Mouse (Mus musculus) lung, adult 18-20 months (tissue): ENCODE results near the gene Cdip1.
A peak's percentile ranks its signal among the peaks of the same experiment; 100 is the strongest.
"Not testable (repeated sequence)": the region's sequence is repeated elsewhere in the genome, so short reads cannot be mapped to it uniquely, and the experiment has no call there.

Source experiments
- DNase-seq, 2 experiments: peaks; one replicate each; pipeline ENCODE4 v3.0.0; 2022; ENCODE audit warnings: mixed read lengths in 2 of 2

Cdip1 gene

DNA sequence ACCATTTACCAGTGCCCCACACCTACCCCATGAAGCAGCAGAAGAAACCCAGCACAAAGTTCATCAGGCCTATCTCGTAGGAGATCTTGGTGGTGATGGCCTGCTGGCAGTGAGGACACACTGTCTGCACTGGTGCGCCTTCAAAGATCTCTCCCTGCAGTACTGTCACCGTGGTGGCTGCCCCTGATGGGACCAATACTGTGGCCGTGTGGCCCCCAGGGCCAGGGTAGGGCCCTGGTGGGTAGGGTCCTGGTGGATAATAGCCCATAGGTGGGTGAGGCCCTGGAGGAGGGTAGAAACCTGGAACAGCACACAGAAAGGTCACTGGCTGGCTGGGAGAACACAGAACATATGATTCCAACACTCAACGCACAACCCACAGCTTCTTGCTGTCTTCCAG is 21.4 kb downstream of the Cdip1 start:
- no peak for DNase-seq

DNA sequence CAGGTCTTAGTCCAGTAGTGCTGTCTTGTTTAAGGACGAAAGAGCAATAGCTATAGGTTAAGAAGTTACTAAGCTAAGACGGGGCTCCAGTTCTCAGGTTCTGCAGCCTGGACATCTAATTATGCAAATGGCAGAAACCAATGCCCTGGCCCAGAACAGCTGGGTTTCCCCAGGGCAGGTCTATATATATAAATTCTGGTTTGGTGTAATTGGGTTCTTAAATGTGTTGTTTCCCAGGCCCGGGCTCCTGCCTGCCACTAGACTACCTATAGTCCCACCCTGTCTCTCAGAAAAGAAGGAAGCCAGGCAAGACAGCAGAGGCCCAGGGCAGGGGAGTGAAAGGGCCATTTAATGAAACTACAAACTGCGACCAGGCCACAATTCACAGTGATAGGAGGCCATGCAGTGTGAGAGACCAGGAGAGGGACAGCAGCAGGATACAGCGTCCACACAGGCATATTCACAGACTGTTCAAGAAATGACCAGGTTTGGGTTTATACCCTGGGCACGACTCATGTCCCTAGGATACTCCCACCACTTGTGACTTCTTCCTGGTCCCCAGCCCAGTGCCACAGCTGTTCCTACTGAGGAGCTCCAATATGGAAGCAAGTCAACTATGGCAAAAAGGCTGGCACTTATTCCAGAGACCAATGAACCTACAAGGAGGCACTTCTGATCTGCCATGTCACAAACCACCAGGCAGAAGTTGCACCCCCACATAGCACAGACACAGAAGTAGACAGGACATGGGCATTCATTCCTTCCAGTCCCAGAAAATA is 22.9 kb downstream of the Cdip1 start:
- DNase-seq: no peak

DNA sequence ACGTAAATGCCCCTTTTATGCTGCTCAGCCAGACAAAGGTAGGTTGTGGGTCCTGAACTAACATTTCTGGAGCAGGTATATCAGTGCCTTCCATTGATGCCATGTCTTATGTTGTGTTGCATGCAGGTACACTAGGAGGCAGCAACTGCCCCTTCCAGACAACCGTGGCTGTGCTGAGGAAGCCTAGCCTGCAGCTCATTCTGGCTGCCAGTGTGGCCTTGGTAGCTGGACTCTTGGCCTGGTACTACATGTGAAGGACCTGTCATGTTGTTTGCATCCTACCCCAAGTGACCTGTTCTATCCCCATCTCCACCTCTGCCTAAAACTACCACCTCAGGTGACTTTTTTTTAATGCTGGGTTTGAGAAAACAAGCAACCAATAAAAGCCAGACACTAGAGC is 24.2 kb downstream of the Cdip1 start:
- no peak for DNase-seq

DNA sequence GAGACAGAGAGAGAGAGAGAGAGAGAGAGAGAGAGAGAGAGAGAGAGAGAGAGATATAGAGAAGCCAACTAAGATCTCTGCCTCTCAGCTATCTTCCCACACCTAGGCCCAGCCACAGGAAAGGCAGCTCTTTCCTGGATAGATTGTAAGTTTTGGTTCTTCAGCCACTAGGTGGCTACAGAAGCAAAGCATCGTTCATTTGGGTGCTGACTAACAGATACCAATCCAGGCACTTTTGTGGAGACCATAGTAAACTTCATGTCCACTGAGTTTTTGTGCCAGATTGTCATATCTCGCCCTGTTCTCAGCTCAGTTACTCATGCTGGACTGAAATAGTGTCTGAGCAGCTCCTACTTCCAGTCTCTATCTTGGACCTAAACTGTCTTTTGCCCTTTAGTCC is 26.8 kb downstream of the Cdip1 start:
- peak in 1 of 2 experiments; percentile 44 for DNase-seq

DNA sequence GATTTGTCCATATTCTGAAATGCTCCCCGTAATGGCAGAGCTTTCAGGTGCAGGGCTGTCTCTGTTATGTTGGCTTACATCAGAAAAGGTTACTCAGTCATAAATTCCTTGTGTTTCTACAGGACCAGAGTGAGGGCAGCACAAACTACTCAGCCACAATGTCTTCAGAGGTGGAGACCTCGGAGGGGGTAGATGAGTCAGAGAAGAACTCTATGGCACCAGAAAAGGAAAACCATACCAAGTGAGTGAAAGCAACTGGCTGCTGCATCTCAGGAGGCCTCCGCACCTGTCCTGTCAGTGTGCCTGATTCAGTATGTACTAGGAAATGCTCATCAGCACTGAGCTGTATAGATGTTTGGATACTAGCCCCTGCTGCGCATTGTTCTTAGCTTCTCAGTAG is 27.7 kb downstream of the Cdip1 start:
- no peak for DNase-seq

DNA sequence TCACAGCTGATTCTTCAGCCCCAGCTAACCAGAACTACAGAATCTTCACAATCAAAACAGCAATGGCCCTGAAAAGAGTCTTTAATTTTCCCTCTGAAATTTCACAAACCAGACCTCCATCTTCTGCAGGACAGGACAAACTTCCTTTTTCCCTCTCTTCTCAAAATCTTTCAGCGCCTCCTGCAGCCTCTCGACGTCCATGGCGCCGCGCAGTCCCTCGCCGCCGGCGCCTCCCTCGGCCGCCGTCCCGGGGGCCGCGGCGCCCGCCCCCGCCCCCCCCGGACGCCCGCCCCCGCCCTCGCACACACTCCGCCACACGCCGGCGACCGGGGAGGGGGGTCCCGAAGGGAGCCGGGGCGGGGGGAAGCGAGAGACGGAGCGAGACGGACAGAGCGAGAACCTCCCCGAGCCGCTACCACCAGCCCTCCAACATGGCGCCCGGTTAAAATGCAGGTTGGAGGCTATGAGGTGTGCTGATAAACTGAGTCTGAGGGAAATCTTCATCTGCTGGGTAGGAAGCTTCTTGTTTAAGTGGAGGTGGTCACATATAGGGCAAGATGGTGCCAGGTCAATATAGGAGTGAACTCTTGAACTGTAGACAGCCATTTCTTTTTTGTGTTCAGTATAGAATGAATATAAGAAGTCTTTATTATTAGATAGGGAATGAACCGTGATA is 33.3 kb downstream of the Cdip1 start:
- not testable (repeated sequence) for DNase-seq

DNA sequence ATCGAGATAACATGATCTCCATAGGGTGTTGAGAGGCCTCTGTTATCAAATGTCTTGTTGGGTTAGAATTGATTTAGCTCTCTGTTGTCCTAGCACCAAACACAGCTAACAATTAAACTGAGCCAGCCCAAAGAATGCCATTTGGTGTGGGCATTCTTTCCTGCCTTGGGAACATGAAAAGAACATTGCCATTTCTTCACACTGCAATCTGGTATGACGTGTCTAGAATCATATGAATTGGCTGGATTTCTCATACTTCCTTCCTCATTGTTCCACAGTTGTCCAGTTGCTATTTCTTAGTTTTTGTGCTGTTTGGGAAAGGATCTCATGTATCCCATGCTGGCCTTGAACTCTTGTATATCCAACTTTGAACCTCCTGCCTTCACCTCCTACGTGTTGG is 36.0 kb downstream of the Cdip1 start:
- no peak for DNase-seq

DNA sequence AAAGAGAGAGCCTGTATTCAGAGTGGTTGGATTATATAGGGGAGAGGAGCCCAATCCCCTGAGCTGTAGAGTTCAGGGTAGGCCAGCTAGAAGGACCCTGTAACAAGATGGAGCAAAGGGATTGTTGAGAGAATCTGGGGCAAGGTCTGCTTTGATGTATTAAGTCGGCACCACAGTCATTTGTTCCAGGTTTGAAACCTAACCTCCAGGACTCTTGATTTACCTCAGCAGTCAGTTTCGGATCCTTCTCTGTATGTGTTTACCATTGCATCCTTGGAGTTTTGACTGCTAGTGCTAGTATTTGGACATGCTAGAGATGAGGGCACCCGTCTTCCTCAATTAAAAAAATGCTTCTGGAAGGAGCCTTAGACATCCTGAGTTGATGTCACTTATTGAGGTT is 37.9 kb downstream of the Cdip1 start:
- DNase-seq: no peak

DNA sequence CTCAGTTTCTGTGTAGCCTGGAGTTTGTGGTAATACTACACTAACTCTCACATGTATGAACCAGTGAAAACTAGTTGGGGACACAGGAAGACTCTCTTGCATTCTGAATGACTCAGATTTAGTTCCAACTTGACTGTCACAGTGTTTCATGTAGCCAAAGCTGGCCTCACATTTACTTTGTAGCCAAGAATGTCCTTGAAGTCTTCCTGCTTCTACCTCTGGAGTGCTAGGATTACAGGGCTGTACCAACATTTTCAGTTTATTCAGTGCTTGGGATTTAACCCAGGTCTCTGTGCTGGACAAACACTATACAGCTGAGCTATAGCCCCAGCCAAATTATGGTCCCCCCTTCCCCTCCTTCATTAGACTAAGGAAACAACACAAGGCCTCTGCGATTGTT is 47.9 kb downstream of the Cdip1 start:
- DNase-seq: peak in 1 of 2 experiments; percentile 38

DNA sequence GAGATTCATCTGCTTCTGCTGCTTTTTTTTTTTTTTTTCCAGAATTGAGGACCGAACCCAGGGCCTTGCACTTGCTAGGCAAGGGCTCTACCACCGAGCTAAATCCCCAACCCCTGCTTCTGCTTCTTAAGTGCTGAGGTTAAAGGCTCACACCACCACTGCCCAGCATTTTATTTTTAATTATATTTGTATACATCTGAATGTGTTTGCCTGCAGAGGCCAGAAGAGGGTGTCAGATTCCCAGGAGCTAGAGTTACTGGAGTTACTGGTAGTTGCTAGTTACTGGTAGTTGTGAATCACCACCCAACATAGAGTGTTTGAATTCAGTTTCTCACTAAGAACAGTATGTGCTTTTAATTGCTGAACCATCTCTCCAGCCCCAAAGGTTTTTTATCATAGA is 50.1 kb downstream of the Cdip1 start:
- DNase-seq: peak in 1 of 2 experiments; percentile 33

DNA sequence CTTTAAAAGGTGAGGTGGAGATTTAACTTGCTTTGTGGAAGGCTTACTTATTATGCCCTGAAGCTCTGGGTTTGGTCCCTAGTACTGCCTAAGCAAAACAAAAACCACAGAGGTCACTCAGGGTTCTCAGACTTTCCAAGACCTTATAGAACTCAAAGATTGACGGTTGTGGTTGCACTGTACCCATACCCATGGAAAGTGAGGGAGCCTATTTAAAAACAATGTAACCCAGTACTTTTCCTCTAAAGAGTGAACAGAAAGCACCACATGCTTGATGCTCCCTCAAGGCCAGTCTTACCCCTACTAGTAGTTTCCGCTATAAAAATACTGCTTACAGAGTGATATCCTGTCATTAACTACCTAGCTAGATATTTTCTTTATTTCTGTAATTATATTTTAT is 53.8 kb downstream of the Cdip1 start:
- DNase-seq: no peak

DNA sequence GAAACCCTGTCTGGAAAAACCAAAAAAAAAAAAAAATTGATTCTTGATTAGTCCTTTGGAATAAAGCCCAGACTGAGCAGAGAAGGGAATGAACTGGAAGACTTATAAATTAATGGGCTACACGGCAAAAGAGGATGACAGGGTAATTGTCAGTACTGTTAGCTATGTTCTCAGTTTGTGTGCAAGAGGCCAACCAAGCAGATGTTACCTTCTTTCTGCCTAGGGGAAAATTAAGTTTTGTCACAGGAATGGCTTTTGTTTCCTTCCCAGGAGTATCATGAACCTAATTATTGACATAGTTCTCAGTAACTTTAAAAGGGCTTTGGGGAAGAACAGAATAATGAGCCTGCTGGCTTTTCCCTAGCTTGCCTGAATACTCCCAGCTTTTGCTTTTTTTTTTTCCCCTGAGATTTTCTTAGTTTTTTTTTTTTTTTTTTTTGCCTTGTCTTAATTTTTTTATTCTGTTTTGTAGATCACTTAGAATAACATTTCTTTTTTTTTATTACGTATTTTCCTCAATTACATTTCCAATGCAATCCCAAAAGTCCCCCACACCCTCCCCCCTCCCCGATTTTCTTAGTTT is 59.2 kb downstream of the Cdip1 start:
- DNase-seq: no peak

DNA sequence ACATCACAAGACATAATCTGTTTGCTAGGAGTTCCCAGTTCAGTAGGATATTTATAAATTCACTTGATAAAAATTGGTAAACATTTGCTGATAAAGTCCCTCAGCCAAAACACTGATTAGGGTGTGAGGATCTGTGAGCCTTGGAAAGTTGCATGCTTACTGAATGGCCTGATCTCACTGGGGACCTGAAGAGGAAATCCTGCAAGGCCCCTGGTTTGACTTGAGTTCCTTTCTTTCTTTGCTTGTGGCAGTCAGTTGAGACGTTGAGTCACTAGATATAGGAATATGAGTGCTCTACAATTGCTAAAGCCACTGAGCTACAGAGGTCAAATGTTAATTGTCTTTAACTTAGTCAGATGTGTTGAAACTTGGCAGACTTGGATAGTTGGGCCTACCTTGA is 62.1 kb downstream of the Cdip1 start:
- no peak for DNase-seq

DNA sequence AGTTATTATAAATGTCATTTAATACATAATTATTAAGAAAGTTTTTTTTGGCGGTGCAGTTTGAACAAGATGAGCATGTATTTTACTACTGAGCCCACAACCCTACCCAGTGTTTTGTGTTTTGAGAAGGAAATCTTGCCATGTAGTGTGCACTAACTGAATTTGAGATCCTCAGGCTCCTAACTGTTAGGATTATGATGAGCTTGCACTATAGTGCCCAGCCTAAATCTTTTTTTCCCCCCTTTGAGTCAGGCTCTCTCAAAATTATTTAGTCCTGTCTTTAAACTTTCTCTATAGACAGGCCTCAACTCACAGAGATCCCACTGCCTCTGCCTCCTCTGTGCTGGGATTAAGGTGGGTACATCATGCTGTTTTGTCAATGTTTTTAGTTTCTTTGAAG is 62.6 kb downstream of the Cdip1 start:
- DNase-seq: no peak

DNA sequence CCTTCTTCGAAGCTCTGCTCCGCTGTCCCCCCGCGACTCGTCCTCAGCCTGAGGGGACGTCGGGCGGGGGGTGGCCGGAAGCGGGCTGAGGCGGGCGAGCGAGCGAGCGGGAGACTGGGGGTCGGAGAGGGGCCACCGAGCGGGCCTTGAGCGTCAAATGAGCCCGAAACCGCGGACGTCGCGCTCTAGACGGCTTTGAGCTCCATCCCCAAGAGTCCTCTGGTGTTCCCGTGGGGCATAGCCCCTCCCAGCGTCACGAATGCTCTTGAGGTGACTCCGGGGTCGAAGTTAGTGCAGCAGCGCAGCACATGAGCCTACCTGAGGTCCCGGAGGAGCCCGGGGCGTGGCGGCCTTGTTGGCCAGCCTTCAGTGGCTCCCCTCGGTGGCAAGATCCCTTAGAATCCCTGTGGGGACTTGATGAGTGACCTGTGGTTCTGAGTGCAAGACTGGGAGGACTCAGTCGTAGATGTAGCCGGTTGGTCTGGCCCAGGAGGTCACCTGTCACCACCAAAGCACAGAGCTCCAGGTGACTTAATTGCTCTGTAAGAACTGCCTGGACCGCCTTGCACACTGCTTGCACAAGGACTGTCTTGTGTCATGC is 63.5 kb downstream of the Cdip1 start:
- peak; percentile 58 to 59 for DNase-seq

DNA sequence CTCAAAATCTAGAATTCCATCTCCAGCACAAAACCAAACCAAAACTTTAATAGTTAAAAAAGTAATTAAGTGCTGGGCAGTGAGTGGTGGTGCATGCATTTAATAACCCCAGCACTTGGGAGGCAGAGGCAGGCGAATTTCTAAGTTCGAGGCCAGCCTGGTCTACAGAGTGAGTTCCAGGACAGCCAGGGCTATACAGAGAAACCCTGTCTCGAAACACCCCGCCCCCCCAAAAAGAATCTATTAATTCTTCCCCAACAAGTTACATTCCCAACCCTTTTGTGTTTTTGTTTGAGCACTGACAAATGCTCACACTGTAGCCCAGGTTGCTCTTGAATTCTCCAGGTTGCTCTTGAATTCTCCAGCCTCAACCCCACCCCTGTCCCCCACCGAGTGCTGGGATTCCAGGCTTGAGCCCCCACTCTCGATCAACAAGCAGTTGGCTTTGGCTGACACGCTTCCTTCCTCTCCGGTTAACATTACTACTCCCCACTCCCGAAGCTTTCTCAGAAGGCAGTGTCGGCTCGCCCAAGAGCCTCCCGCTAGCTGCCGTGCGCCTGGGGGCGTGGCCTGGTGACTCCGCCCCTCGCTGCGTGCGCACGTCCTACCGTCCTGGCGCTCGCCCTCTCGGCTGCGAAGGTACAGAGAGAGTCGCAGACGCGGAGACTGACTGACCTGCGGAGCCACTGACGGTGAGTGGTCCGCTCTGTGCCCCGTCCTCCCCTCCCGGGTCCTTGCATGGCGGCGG is 64.1 kb downstream of the Cdip1 start, which contains the start of gene Hmox2:
TSS of gene Hmox2 (plus strand) at position 582 of the 748 bp plus-strand sequence.
- peak; percentile 95 for DNase-seq

DNA sequence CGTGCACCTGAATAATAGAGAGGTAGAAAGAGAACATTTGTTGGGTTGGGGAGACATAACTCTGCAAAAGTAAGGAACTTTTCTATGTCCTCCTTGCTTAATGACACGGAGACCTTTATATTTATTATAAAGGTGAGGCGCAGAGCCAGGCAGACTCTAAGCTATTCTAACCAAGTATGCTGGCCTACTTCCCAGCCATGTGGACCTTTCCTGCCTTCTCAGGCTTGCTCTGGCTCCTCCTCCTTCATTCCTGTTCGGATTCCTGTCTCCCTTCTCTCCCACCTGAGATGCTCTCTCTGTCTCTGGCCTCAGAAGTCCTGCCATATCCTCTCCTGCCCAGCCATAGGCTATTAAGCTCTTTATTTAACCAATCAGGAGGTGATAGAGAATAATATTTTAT is 64.8 kb downstream of the Cdip1 start:
- no peak for DNase-seq

DNA sequence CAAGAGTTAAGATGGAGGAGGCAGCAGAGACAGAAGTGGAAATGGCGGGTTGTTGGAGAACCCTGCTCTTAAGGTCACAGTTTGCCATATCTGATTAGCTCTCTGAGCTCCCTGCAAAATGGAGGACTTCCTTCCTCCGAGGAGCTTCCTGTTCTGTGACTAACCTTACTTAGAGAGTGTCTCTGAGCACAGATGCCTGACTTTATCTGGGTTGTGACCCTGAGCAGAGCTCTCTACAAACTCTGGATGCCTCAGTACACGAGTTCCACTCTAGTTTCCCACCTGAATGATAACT is 67.2 kb downstream of the Cdip1 start:
- no peak for DNase-seq

DNA sequence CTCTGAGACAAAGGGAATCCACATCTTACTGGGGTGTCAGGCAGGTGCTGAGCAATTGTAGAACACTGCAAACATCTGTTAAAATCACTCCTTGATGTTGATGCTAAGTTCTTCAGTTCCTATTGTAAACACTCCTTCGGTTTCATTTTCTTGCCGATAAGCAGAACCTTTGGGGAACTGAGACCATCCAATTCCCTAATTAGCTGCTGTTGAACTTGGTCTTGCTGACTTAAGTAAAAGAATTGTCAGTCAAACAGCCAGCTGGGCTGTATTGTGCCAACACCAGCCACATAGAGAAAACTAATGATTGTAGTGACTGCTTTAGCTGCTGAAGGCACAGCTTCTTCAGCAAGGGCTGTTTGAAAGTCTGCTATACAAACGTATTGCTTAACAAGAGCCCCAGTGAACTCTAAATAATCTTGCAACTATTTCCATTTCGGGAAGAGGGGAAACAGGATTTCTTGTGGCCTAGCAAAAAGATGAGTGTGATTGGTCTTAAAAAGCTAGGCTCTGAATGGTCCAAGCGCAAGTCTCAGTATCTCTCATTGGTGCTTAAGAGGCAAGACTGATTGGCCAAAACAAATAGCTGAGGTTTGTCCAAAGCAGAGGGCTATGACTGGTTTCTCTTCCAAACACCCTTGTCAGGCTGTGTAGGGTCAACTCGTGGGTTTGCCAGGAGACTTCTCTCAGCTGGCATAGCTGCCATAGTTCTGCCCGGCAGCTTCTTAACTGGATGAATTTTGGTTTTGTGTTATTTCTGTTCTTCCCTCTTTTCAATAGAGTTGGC is 67.8 kb downstream of the Cdip1 start:
- peak in 1 of 2 experiments; percentile 23 for DNase-seq

DNA sequence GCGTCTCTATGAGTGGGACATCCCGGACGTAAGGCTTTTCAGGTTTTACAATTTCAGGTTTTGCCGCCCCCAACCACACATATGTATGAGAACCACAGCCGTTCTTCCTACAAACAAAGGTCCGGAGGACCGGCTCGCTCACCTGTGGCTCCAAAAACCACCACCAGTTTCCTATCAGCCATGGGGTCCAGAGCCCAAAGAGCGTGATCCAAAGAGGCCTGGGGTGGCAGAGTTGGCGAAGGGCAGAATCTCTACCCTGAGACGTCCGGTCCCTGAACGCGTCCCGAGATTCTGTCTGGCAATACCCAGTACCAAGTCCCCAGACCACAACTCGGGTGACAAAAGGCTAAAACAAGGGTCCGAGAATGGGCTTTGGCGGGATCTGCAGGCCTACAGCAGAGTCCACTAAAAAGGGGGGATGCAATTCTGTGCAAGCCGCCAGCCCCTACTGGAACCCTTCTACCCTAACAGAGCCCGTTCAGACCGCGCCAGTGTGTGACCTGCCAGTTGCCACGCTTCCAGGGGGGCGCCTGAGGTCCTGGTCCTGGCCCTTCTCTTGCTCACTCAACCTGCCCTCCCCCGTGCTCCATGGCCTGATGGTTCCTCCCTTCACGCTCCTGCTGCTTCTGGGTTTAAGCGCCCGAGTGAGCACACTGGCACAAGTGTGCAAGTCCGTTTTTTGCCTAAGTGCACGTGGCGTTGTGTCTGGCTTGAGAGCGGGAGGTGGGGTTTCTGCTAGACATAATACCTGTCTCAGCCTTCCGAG is 71.2 kb downstream of the Cdip1 start, which contains the start of gene Nmral1:
TSS of gene Nmral1 (minus strand) at position 604 of the 766 bp plus-strand sequence.
- DNase-seq: peak; percentile 58 to 63

DNA sequence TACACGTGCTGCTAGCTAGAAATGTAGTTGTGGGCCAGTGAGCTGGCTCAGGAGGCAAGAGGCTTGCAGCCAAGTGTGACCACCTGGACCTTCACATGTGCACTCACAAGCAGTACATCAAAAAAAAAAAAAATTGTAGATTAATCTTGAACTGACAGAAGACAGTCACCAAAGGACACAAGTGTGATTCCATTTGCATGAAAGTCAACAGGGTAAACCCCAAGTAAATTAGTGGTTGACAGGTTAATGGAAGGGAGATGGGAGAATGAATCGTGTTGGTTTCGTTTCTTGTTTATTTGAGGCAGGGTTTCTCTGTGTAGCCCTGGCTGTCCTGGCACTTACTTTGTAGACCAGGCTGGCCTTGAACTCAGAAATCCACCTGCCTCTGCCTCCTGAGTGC is 72.2 kb downstream of the Cdip1 start:
- DNase-seq: no peak
